Mouse (Mus musculus) cerebellum, adult 2 months (tissue): ENCODE data around the gene Sun5.

Experiments used
- CTCF ChIP-seq: fragments of 200-500 bp; IDR thresholded peaks from 2 replicates; pipeline ENCODE4 v1.5.1; 2011; ENCODE audit warnings: low read depth, mild to moderate bottlenecking, control low read depth, low read length, moderate library complexity, borderline replicate concordance; ENCODE audit not compliant: insufficient read depth
- POLR2A ChIP-seq: fragments of 200-500 bp; IDR thresholded peaks from 2 replicates; pipeline ENCODE4 v1.6.1; 2011; ENCODE audit warnings: low read length, control low read depth, borderline replicate concordance; ENCODE audit not compliant: insufficient read depth

DNA sequence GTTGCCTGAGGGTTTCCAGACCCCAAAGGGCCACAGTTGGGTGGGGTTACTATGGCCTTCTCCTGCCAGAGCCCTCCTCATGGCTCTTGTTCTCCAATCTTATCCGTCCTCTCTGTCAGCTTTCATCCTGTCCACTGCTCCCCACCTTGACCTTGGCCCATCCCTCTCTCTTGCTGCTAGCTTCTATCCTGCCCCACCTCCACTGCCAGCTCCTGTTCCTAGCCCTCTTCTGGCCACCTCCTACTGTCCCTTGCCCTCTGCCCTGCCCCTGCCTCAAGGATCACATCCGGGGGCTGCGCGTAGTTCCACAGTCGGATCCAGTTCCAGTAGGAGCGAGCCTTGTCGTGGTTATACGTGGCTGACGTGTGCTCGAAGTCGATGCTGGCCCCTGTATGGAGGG lies 10.6 kb downstream of the Sun5 start:
- TF ChIP-seq CTCF (no peak), POLR2A (no peak)
